Mouse (Mus musculus) embryo, embryonic 11.5 days (tissue): ENCODE results near the gene Kcnip4.

Experiments
- DNase-seq: peaks from one replicate; pipeline ENCODE4 v3.0.0-alpha.2; 2012; ENCODE audit warnings: low read depth, low spot score

Kcnip4 gene

DNA sequence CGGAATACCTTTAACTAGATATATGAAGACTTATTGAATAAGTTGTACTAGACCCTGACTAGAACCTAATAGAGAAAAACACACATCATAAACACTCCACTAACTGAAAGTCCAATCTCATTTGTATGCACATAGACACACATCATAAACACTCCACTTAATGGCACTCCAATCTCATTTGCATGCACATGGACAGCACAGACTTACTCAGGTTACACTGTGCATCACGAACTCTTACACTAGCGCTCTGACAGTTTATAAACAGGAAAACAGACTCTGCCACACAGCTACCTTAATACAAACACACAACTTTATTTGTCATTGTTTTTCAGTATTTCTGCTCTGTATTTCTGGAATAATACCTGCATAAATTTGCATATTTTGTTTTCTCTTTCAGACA is 168.3 kb downstream of the Kcnip4 start:
- no peak for DNase-seq

DNA sequence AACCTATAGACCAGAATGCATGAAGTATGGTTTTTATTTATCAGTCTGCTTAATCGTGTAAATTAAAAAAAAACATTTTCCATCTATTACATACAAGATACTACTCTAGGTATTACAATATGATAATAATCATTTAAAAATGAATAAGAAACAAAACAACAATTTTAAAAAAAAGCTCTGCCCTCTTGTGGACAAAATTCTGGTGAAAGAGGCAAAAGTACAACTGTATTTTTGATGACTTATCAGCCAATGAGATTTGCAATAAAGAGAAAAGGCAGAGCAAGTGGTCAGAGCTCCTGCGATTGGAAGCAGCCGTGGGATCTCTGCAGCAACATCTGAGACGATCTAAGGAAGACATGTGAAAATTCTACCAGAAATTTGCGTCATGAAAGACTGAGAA is 172.6 kb downstream of the Kcnip4 start:
- no peak for DNase-seq

DNA sequence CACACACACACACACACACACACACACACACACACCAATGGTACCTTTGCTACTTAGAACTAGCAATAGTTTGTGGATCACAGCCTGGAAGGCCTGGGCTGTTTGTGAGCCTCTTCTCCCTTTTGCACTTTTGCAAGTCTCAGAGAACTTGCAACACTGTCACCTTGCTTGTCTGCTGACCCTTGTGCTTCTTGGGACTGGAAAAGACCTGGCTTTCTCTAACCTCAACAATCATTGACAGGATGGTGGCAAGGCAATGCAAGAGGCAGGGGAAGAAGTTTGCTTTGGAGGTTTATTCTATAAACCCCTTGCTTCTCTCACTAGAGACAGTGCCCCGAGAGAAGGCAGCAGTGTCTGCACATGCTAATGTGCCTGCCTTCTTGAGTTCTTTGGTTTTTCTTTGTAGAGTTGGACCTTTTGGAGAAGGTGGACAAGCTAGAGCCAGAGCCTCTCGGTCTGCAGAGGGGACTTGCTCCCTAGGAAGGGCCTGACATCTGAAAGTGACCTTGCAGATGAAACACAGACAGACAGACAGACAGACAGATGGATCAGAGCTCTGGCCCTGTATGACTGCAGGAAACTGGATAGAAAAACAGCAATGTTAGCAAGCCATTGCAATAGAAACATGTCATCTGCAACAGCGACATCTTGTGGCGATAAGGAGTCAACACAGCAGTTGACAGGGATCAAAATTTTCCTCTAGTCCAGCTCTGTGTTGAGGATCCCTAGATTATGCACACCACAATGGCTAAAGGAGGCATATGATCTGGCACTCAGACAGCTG is 174.4 kb downstream of the Kcnip4 start:
- peak; percentile 34 for DNase-seq

- DNase-seq = no peak
These were observed 175.2 kb downstream of the Kcnip4 start for GRCm38 (mm10) chr5:49349541-49349940.

DNA sequence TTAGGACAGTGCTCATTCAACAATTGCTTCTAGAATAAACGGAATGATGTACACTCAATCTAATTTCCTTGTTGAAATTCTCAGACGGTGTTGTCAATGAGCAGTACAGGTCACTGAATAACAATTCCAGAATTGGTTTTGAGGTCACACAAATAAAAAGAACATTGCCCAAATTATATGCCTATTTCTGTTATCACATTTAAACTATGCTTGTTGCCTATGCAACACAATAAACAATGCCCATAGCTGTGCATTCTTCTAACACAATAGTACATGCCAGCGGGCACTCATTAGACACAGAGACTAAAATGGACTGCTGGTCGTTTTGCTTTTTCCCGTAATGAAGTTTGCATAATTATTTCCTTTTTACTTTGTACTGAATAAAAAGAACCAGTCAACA is 176.2 kb downstream of the Kcnip4 start:
- no peak for DNase-seq

- DNase-seq = no peak
These were observed 180.1 kb downstream of the Kcnip4 start for GRCm38 (mm10) chr5:49344606-49345005.

DNA sequence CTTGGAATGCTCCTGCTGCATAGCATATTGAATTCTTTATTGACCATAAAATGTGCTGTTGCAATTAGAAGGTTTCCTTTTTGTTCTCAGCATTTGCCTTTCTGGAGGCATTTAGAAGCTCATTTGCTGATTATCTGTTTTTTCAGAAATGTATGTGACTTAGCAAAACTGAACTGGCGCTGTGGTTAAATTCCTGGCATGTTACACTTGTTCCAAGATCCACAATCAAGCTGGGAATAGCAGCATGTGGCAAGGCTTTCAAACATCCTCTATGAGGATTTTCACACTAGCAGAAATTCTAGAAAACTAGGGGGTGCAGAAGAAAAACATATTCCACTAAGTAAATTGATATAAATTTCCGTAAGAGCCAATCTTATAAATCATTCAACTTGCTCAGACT is 187.5 kb downstream of the Kcnip4 start:
- DNase-seq = no peak

GRCm38 (mm10) chr5:49333063-49333462 is 191.6 kb downstream of the Kcnip4 start:
- no peak for DNase-seq

DNA sequence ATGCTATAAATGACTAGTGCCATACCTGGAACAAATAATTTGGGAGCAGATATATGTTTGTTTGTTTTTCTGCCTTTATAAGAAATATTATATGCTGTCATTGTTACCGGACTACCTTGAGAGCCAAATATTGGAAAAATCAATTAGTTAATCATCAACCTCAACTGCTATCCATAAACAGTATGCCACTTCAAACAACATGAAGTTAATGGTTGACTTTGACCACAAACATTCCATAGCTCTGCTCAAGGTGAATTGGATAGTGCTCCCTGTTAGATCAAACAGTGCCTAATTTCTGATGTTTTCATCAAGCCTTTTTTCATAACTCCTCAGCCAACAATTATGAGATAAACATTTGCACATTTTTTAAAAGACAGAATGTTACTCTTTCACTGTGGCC is 195.7 kb downstream of the Kcnip4 start:
- DNase-seq = no peak

- no peak for DNase-seq
These were observed 206.0 kb downstream of the Kcnip4 start for GRCm38 (mm10) chr5:49318661-49319060.

DNA sequence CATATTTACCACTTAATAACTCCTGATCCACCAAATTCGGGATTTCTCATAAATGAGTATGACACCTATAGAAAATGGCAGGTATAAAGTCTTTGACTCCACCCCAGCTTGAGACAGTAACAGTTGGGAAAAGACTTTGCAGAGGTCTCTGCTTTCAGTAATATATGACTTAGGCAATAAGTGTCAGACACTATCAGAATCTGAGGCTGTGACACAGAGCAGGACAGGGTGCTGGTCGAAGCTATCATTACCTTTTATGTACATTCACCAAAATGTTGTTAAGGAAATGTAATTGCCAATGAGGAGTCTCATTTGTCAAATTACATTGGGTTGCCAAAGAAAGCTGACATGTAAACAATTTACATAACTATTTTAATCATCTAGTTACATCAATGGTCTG is 206.8 kb downstream of the Kcnip4 start:
- no peak for DNase-seq

DNA sequence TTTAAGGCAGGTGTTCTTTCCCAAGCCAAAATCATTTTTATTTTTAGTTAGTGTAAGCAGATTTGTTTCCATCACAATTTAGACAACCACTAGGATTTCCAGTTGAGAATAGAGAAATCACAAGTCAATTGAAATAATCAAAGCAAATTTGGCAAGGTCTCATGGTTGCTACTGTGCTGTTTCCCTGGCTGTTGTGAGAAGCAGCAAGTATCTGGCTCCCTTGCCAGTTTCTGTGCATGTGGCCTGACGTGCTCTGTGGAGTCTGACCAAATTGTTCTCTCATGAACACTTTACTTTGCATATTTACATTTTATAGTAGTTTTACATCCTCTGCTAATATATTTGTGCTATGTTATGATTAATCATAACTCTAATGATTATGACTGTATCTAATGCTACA is 217.9 kb downstream of the Kcnip4 start:
- DNase-seq = no peak

GRCm38 (mm10) chr5:49305321-49305720 is 219.4 kb downstream of the Kcnip4 start:
- DNase-seq = no peak

- DNase-seq = no peak
These were observed 226.1 kb downstream of the Kcnip4 start for GRCm38 (mm10) chr5:49298654-49299053.

GRCm38 (mm10) chr5:49292421-49292820 is 232.3 kb downstream of the Kcnip4 start:
- DNase-seq = no peak

DNA sequence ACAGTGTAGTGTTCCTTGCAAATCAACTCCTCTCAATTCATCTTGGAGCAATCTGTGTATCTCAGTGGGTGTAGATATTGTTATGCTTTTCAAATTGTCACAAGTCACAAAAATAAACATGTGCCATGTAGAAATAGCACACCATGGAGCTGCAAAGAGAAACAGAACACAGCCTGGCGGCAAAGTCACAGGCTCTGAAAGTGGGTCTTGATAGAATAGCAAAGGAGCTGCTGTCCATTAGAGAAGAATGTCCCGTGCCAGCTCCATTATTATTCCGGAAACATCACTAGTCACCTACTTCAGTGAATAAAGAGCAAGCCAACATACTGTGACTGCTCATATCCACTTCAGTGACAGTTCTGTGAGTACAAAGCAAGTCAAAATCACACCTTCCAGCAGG is 232.9 kb downstream of the Kcnip4 start:
- DNase-seq = no peak

DNA sequence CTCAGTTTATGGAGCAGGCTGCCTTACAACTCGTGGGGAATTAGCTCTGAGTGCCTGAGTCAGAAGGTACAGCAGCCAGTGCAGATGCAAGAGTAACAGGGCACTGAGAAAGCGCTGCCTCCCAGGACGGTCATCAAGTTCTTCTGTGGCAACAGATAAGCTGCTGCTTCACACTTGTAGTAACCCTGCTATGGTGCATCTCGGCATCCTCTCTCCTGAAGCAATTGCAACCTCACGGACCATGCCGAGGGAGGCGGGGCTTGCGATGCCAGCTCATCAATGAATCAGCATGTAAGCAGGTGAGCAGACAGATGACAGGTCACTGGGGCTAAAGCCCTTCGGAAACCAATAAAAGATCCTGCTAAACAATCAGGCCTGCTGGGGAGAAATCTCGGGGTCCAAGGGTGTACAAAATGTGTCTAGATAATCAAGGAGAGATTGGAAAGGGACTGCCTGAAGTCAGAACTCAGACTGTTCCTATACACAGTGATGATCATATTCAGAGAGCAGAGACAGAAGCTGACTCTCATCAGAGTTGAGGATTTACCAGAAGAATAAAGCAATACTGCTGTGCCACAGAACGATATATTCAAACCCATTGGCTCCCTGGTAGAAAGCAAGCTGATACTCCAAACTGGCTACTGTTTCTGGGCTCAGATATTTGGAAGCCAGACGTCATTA is 239.1 kb downstream of the Kcnip4 start:
- DNase-seq = no peak

DNA sequence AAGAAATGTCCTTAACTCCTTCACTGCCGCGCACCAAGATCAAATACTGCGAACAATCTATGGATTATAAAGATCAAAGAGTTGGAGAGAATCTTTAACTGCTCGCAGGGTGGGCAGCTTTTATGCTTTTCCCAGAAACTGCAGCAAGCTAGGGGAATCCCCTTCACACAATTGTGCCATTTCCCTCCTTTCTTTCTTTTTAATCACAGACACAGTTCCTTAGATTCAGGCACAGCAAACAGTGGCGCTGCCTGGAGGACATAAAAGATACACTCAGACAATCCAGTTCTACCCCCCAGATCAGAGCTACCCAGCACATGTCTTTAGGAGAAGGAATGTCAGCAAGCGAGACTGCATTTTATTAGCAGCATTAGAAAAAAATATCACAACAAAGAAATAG is 239.9 kb downstream of the Kcnip4 start:
- DNase-seq = no peak

- DNase-seq = no peak
These were observed 241.3 kb downstream of the Kcnip4 start for GRCm38 (mm10) chr5:49283403-49283802.

GRCm38 (mm10) chr5:49271864-49272263 is 252.8 kb downstream of the Kcnip4 start:
- DNase-seq = no peak

DNA sequence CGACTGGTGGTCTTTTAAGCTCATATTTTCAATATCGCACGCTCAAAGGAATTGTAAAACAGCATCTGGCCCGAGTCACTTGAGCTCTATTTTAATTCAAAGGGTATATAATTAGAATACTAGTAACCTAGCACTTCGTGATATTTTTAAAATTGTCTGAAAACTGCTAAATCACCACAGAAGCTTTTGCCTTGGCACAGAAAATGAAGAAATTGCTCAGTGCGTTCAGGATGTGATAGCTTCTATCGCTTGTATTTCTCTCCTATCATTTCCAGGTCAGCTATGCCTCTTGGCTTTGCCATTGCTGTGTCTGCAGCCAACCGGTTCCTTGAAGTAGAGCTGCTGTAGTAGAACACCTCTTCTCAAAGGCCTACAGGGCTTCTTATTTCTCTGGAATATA is 255.9 kb downstream of the Kcnip4 start:
- DNase-seq = no peak

GRCm38 (mm10) chr5:49259356-49259755 is 265.4 kb downstream of the Kcnip4 start:
- no peak for DNase-seq

DNA sequence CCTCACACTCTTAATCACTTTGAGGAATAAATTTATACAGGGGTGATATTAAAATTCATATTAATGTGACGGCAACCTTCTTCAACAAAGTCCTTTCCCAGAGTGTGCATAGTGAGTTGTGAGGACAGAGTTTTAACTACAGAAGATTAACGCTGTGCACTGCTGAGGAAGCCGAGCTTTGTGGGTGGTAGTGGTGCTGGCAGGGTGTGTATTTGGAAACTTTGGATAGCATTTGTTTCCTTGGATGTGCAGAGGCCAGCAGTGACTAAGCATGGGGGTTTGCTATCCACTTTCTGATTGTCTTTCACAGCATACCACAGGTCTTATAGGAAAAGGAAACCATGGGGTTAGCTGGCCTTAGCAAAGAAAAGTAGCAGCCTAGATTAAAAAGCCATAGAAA is 267.9 kb downstream of the Kcnip4 start:
- DNase-seq = no peak
